Mouse (Mus musculus) lung, postnatal 10 days (tissue): ENCODE measurements around the gene Ssr1.

Experiments
- DNase-seq: peaks from one replicate; pipeline ENCODE4 v3.0.0; 2021

Gene Ssr1

GRCm38 (mm10) chr13:37979506-37979905 is 14.5 kb downstream of the Ssr1 start:
- no peak for DNase-seq

- DNase-seq = no peak
Observed at GRCm38 (mm10) chr13:37974731-37975130, 19.3 kb downstream of the Ssr1 start.

- DNase-seq = no peak
Observed at GRCm38 (mm10) chr13:37974036-37974435, 20.0 kb downstream of the Ssr1 start.

- DNase-seq = peak; percentile 62
Observed at GRCm38 (mm10) chr13:37970887-37971530, 23.0 kb downstream of the Ssr1 start.

GRCm38 (mm10) chr13:37969988-37970387 is 24.0 kb downstream of the Ssr1 start:
- DNase-seq = no peak

GRCm38 (mm10) chr13:37969337-37969736 is 24.7 kb downstream of the Ssr1 start:
- DNase-seq = peak; percentile 94

- DNase-seq = peak; percentile 38
Observed at GRCm38 (mm10) chr13:37967565-37967964, 26.5 kb downstream of the Ssr1 start.

- DNase-seq = peak; percentile 89
Observed at GRCm38 (mm10) chr13:37967052-37967437, 27.0 kb downstream of the Ssr1 start.

- peak; percentile 42 for DNase-seq
Observed at GRCm38 (mm10) chr13:37966256-37967051, 27.6 kb downstream of the Ssr1 start.

GRCm38 (mm10) chr13:37965126-37965914 is 28.7 kb downstream of the Ssr1 start:
- DNase-seq = no peak

- DNase-seq = peak; percentile 25
Observed at GRCm38 (mm10) chr13:37964128-37965087, 29.6 kb downstream of the Ssr1 start.

- peak; percentile 93 for DNase-seq
Observed at GRCm38 (mm10) chr13:37963354-37964007, 30.5 kb downstream of the Ssr1 start.

GRCm38 (mm10) chr13:37962541-37962940 is 31.5 kb downstream of the Ssr1 start:
- no peak for DNase-seq

- DNase-seq = no peak
Observed at GRCm38 (mm10) chr13:37959936-37960335, 34.1 kb downstream of the Ssr1 start.

GRCm38 (mm10) chr13:37959239-37959907 is 34.6 kb downstream of the Ssr1 start:
- no peak for DNase-seq

GRCm38 (mm10) chr13:37958498-37959238 is 35.3 kb downstream of the Ssr1 start:
- DNase-seq = no peak

GRCm38 (mm10) chr13:37954318-37954717 is 39.7 kb downstream of the Ssr1 start:
- no peak for DNase-seq

- no peak for DNase-seq
Observed at GRCm38 (mm10) chr13:37952981-37953380, 41.0 kb downstream of the Ssr1 start.

GRCm38 (mm10) chr13:37946734-37947133 is 47.3 kb downstream of the Ssr1 start:
- peak; percentile 88 for DNase-seq

- no peak for DNase-seq
Observed at GRCm38 (mm10) chr13:37945392-37945791, 48.6 kb downstream of the Ssr1 start.
